Mouse (Mus musculus): Measurements from ENCODE around the gene Rergl.

Gene Rergl

GRCm38 (mm10) chr6:139501876-139502275 lies at the start of gene Rergl:
TSS of gene Rergl (minus strand) at chr6:139501976.
- no peak for DNase-seq (ENCODE audit: low read depth)

- no peak for DNase-seq (ENCODE audit: low read depth)
Observed at GRCm38 (mm10) chr6:139538469-139538868, 36.7 kb upstream of the Rergl start.

- no peak for DNase-seq (ENCODE audit: low read depth)
Observed at GRCm38 (mm10) chr6:139525406-139525805, 23.6 kb upstream of the Rergl start.

GRCm38 (mm10) chr6:139524288-139524687 lies 22.5 kb upstream of the Rergl start:
- no peak for DNase-seq (ENCODE audit: low read depth)

- no peak for DNase-seq (ENCODE audit: low read depth)
Observed at GRCm38 (mm10) chr6:139514938-139515510, 13.2 kb upstream of the Rergl start.

- no peak for DNase-seq (ENCODE audit: low read depth)
Observed at GRCm38 (mm10) chr6:139479730-139480129, 22.0 kb downstream of the Rergl start.

- no peak for DNase-seq (ENCODE audit: low read depth)
Observed at GRCm38 (mm10) chr6:139464980-139465379, 36.8 kb downstream of the Rergl start.

- no peak for DNase-seq (ENCODE audit: low read depth)
Observed at GRCm38 (mm10) chr6:139464292-139464691, 37.5 kb downstream of the Rergl start.

- no peak for DNase-seq (ENCODE audit: low read depth)
Observed at GRCm38 (mm10) chr6:139461094-139461493, 40.7 kb downstream of the Rergl start.

- no peak for DNase-seq (ENCODE audit: low read depth)
Observed at GRCm38 (mm10) chr6:139460470-139460869, 41.3 kb downstream of the Rergl start.

GRCm38 (mm10) chr6:139443999-139444398 lies 57.8 kb downstream of the Rergl start:
- DNase-seq (ENCODE audit: low read depth): no peak

All from c-Kit-positive CD71-negative TER-119-negative erythroid progenitor cells, embryonic 14.5 days (primary cell).